Mouse (Mus musculus) CH12F3 (cell line): Measurements from ENCODE around the gene Acacb.

ENCODE experiments used
- in situ Hi-C: fragments of 300-500 bp; cut with MboI; formaldehyde crosslinking; loops from 2 replicates; pipeline ENCODE4 v1.14.3; 2020; ENCODE audit warnings: low sequenced_read_pairs

Acacb gene

DNA sequence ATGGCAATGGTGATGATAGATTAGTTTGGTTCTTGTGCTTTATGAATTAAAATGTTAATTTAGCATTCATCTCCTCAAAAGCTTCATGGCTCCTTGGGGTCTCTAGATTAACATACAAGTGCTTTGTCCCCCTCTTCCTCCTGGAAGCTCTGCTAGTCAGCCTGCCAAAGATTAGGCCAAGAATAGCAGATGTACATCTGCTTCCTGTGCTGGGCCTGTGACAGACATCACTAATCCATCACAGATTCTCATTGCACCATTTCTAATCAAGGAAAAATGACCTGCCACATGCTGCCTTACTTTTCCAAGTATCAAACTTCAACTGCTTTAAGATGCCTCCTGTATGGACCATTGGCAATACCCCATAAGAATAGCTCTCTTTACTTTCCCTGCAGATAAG, 115.2 kb downstream of the Acacb start:
- in situ Hi-C loops = no loop called here

DNA sequence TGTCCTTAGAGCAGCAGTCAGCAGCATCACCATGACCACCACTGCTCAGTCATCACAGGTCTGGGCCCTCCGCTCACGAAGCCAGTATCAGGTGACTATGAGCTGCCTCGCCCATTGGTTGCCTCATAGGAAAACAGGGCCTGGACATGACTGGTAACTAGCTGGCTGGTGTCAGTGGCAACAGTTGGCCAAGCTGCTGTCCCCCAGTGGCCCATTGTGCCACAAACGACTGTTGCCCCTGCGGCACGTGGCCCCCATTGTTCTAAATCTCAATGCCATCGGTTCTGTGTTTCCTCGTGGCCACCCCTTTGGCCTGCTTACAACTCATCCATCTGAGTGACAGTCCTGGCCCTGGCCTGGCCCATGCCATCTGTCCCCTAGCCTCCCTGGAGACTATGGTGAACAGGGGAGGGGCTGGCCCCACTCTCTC, 117.7 kb downstream of the Acacb start:
- in situ Hi-C loops = no loop called here

DNA sequence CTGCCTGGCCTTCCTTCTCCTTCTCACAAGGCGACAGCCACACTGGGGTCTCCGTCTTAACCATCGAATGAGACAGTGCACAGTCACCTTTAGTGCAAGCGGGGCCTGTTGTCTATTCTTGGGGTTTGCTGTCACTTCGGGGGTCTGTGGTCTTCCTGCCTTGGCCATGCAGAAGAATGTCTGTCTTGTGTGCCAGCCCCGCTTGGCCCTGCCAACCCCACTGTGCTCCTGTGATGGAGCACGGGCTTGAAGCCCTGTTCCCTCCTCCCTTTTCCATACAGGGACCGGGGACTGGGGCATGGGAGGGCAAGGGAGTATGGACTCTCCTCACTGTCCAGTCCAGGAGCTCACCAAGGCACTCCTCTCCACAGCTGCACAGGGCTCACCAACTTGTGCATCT, 118.5 kb downstream of the Acacb start:
- in situ Hi-C loops = no loop called here

DNA sequence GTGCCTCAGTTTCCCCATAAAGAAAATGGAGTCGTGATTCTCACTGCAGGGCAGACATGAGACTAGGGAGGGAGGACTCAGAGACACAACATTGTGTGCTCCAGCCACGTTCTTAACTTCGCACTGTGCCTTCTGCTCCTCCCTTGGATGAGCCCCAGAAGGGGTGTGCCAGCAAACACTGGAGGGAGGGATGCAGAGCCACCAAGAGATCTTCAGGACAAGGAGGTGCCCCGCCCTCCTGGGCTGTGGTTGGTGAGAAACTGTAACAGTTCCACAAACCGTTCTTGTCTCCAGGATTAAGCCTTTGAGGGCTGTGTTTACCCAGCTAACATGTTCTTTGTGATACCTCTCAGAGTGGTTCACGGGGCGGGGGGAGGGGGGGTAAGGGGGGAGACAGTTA, 122.3 kb downstream of the Acacb start:
- in situ Hi-C loops = no loop called here

GRCm38 (mm10) chr5:114269499-114269898, 123.2 kb downstream of the Acacb start:
- in situ Hi-C loops = no loop called here

DNA sequence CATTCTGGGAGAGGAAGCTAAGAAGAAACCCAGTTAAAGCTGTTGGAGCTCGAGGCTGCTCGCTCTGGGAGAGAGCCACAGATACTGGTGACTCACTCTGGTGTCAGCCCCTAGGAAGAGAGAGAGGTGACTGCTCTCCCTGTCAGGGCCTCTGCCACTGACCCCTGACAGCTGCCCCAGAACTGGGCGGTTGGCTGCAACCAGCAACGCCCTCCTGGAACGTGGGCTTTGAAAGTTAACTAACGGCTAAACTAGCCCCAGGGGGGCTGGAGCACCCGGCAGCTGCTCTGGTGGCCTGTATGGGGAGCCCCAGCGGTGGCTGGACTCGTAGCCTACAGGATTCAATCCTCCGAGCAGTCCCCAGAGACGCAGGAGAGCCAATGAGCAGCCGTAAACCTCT, 123.6 kb downstream of the Acacb start:
- in situ Hi-C loops = no loop called here

- in situ Hi-C loops = no loop called here
Observed at GRCm38 (mm10) chr5:114273693-114274402, 127.5 kb downstream of the Acacb start, which contains the start of gene Foxn4. Gene Foxn4, minus strand, starts transcription at chr5:114273807.

GRCm38 (mm10) chr5:114275339-114275738, 129.0 kb downstream of the Acacb start:
- in situ Hi-C loops = no loop called here

DNA sequence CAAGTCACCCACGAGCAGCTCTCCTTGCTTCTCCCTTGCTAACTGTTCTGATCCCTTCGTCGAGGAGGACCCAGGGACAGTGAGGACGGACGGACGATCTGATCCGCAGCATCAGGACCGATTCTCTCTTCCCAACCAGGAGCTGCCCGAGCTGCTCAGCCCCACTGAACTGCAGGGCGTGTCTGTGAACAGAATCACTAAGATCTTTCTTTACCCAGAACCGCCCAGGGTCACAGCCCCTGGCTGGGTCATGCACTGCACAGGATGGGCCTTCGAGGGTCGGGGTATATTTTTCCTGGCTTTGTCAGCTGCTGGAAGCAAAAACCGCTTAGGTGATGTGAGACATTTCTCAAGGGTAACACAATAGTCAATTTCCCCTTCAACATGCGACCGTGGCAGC, 129.7 kb downstream of the Acacb start:
- in situ Hi-C loops = no loop called here

GRCm38 (mm10) chr5:114279382-114280143, 133.2 kb downstream of the Acacb start:
- in situ Hi-C loops = no loop called here

GRCm38 (mm10) chr5:114282346-114282745, 136.0 kb downstream of the Acacb start:
- in situ Hi-C loops = no loop called here

- in situ Hi-C loops = no loop called here
Observed at GRCm38 (mm10) chr5:114284604-114285397, 138.5 kb downstream of the Acacb start.

- in situ Hi-C loops = no loop called here
Observed at GRCm38 (mm10) chr5:114285398-114285700, 139.0 kb downstream of the Acacb start.

GRCm38 (mm10) chr5:114286102-114286501, 139.8 kb downstream of the Acacb start:
- in situ Hi-C loops = no loop called here

DNA sequence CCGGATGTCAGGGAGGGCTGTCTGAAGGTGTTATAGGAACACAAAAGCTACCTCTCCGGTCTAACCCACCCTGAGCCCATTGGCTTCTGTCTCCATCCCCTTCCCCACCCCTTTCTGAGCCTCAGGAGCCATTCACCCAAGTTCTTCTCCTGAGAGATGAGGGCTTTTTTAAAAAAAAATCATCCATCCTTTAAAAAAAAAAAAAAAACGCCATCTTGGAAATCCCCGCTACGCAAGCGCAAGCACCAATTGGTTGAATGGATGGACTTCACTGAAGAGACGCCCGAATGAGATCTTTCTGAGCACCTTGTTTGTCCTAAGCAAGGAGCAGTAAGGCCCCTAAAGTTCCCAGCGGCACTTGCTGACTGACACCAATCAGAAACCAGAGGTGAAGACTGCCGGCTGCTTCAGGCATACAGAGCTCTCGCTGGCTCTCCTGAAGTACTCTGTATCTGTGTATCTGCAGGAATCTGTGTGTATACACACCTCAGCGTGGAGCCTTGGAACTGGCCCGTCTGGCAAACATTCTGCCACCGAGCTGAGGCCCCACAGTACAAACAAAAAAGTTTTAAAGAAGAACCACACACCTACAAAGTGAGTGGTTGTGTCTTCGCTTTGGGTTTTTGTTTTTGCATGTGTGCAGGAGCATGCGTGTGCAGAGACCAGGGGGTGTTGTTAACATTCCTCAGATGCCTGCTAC, 140.7 kb downstream of the Acacb start:
- in situ Hi-C loops = no loop called here

DNA sequence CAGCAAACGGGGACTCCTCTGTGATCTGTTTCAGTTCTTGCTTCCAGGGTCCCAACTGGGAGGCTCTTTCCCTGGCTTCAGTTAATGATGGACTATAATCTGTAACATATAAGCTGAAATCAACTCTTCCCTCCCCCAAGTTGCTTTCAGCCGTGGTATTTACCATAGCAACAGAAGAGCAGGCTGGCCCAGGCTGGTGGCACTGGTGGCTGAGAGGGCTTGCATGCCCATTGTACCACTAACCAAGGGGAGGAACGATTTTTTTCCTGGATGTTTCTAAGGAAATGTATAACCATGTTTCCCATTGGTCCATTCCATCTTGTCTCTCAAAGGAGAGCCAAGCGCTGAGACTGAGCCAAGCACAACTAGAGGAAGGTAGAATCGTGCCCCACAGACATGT, 142.1 kb downstream of the Acacb start:
- in situ Hi-C loops = no loop called here

- in situ Hi-C loops = no loop called here
Observed at GRCm38 (mm10) chr5:114288874-114289273, 142.5 kb downstream of the Acacb start, which contains the start of gene Myo1h. Gene Myo1h, plus strand, starts transcription at chr5:114289166.

DNA sequence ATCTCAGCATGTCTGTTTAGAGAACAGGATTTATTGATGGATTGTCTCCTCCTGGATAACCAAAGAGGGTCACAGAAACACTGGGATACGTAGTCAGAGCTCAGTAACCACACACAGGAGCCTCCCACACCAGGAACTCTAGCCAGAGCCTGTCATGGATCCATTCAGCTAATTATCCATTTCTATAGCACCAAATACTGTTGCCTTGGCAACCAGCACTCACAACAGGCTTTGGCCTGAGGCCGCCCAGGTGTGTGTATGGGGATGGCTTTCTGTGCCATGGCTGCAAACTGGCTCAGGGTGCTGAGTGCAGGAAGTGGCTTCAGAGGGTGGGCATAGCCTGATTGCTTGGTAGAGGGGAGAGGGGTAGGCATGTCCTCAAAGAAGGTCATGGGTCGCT, 143.7 kb downstream of the Acacb start:
- in situ Hi-C loops = no loop called here

DNA sequence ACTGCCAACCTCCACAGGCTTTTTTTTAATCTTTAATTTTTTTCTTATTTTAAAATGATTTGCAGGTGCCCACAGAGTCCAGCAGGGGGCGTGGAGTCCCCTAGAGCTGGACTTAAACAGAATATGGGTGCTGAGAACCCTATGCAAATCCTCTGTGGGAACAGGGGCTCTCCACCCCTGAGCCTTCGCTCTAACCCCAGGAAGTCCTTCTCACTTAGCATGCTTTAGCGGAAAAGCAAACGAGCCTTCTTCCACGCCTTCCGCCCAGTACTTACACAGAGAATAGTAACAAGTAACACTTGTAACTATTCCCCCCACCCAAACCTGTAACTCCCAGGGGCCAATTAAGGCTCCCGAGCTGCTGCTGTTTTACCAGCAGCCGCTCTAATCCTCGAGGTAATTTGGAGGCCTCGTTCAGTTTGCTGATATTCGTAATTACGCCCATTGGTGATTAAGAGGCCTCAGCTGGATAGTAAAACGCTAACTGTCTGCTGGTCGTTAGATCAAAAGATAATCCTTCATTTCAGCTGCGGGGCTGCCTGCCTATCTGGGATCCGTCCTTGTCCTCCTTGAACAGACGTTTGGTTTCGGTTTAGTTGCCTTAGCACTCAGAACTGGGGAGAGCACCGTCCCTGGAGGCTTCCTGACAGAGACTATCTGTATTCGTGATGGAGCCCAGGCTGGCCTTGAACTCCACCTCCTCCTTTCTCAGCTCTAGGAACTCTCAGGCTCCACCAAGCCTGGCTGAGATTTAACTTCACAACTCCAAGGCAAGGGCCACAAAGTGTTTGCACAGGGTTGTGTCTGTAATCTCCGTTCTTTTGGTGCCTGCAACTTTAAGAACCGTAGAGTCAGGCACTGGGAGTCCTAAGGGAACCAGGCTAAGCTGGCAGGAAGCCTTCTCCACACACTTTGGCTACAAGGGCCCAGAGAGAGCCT, 150.6 kb downstream of the Acacb start:
- in situ Hi-C loops = no loop called here
